Mouse (Mus musculus) lung, adult 2 months (tissue): ENCODE results near the gene Opalin.

Experiments used
- CTCF ChIP-seq: fragments of 200-500 bp; IDR thresholded peaks from 2 replicates; pipeline ENCODE4 v1.5.1; 2011; ENCODE audit warnings: mild to moderate bottlenecking, low read length, control low read depth; ENCODE audit not compliant: insufficient read depth
- POLR2A ChIP-seq: fragments of 200-500 bp; IDR thresholded peaks from 2 replicates; pipeline ENCODE4 v1.6.1; 2011; ENCODE audit warnings: low read depth, mild to moderate bottlenecking, control low read depth, low read length, borderline replicate concordance; ENCODE audit errors: extremely low read depth

DNA sequence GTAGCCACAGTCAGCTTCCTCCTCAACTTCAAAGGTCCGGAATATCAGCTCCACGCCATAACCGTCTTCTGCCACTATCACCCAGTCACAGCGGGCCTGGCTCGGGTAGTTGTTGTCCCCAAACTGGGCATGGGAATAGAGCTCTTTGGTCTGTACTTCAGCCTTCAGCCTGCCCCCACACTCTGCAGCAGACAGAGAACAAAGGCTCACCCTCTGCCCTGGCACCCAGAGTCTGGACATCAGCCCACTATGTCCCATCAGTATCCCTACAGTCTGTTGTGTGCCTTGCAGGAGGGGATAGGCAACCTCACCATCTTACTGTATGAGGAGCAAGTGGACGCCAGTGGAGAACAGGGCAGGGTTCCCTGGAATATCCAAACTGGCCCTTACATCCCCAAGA is 9.4 kb upstream of the Opalin start:
- TF ChIP-seq CTCF (no peak), POLR2A (no peak)
